Mouse (Mus musculus) CD4-positive, CD25-positive, alpha-beta regulatory T cell, adult 4 months (primary cell): ENCODE measurements around the gene Esrrg. TPM values are rescaled to one million over a fixed set of nuclear protein-coding genes. Genes with fewer than 3 reads are reported as not detected.

Experiments
- ATAC-seq: one replicate; pipeline ENCODE4 v1.8.0; 2017
- polyA plus RNA-seq, 2 experiments: library from polyadenylated mRNA; unstranded; fragments of 100-300 nt; shearing (Covaris generic); gene quantifications; one replicate each; pipeline ENCODE4 v1.2.1; 2017

Gene Esrrg
- polyA plus RNA-seq, 2 experiments from 2014 or later, result not detected

GRCm38 (mm10) chr1:187710434-187710948 is 101.9 kb downstream of the Esrrg start:
- no peak for ATAC-seq

GRCm38 (mm10) chr1:187721035-187721434 is 112.4 kb downstream of the Esrrg start:
- ATAC-seq, result no peak

GRCm38 (mm10) chr1:187722016-187722415 is 113.4 kb downstream of the Esrrg start:
- no peak for ATAC-seq

GRCm38 (mm10) chr1:187724651-187725050 is 116.1 kb downstream of the Esrrg start:
- ATAC-seq, result no peak

GRCm38 (mm10) chr1:187725351-187725750 is 116.8 kb downstream of the Esrrg start:
- no peak for ATAC-seq

GRCm38 (mm10) chr1:187731171-187731570 is 122.6 kb downstream of the Esrrg start:
- ATAC-seq, result no peak

GRCm38 (mm10) chr1:187736507-187736906 is 127.9 kb downstream of the Esrrg start:
- ATAC-seq, result no peak

- no peak for ATAC-seq
Measured at GRCm38 (mm10) chr1:187737296-187737695, 128.7 kb downstream of the Esrrg start.

GRCm38 (mm10) chr1:187740531-187740930 is 131.9 kb downstream of the Esrrg start:
- no peak for ATAC-seq

- no peak for ATAC-seq
Measured at GRCm38 (mm10) chr1:187741306-187741705, 132.7 kb downstream of the Esrrg start.

- ATAC-seq, result no peak
Measured at GRCm38 (mm10) chr1:187742071-187742470, 133.5 kb downstream of the Esrrg start.

GRCm38 (mm10) chr1:187749294-187749693 is 140.7 kb downstream of the Esrrg start:
- ATAC-seq, result no peak

- ATAC-seq, result no peak
Measured at GRCm38 (mm10) chr1:187749931-187750330, 141.3 kb downstream of the Esrrg start.

- ATAC-seq, result no peak
Measured at GRCm38 (mm10) chr1:187755528-187755927, 146.9 kb downstream of the Esrrg start.

- no peak for ATAC-seq
Measured at GRCm38 (mm10) chr1:187757981-187758380, 149.4 kb downstream of the Esrrg start.

- ATAC-seq, result no peak
Measured at GRCm38 (mm10) chr1:187758546-187758945, 150.0 kb downstream of the Esrrg start.

GRCm38 (mm10) chr1:187759536-187759935 is 150.9 kb downstream of the Esrrg start:
- no peak for ATAC-seq

- ATAC-seq, result no peak
Measured at GRCm38 (mm10) chr1:187762641-187763450, 154.3 kb downstream of the Esrrg start.

- no peak for ATAC-seq
Measured at GRCm38 (mm10) chr1:187763451-187763755, 154.8 kb downstream of the Esrrg start.

- no peak for ATAC-seq
Measured at GRCm38 (mm10) chr1:187763821-187764220, 155.2 kb downstream of the Esrrg start.

GRCm38 (mm10) chr1:187765577-187765976 is 157.0 kb downstream of the Esrrg start:
- no peak for ATAC-seq

- no peak for ATAC-seq
Measured at GRCm38 (mm10) chr1:187767355-187767754, 158.8 kb downstream of the Esrrg start.

GRCm38 (mm10) chr1:187770234-187770633 is 161.6 kb downstream of the Esrrg start:
- ATAC-seq, result no peak

- ATAC-seq, result no peak
Measured at GRCm38 (mm10) chr1:187771067-187771466, 162.5 kb downstream of the Esrrg start.
